Mouse (Mus musculus) stomach, postnatal 0 days (tissue): Measurements from ENCODE around the gene Atp5g3.

Source experiments
- CTCF ChIP-seq: IDR thresholded peaks from 2 replicates; pipeline ENCODE4 v1.5.1; 2016; ENCODE audit warnings: antibody characterized with exemption, low read depth, mild to moderate bottlenecking, moderate library complexity
- EP300 ChIP-seq: optimal IDR thresholded peaks from 2 replicates; pipeline ENCODE3; 2016; ENCODE audit warnings: antibody characterized with exemption

DNA sequence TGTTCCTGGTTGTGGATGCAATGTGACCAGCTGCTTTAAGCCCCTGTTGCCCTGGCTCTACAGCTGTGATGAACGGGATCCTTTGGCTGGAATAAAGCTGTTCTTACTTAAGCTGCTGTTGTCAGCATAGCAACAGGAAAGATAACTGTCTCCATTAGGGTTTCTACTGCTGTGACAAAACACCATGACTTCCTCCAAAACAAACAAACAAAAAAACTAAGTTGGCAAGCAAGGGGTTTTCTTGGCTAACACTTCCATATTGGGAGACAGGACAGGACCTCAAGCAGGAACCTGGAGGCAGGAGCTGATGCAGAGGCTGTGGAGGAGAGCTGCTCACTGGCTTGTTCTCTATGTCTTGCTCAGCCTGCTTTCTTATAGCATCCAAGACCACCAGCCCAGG, 30.2 kb upstream of the Atp5g3 start:
- TF ChIP-seq CTCF, result no peak
- TF ChIP-seq EP300, result no peak
